Mouse (Mus musculus): ENCODE measurements around the gene Sst.

Sst gene

GRCm38 (mm10) chr16:23890636-23891035 lies at the start of gene Sst:
Sst (minus strand) TSS chr16:23890958.
- in situ Hi-C loops (cut with MboI; ENCODE audit: low sequenced_read_pairs) = loop anchor here (10.0 kb wide), 1 partner anchor 436 kb away; no protein-coding TSS in a partner anchor

GRCm38 (mm10) chr16:23934397-23934796 lies 43.6 kb upstream of the Sst start:
- in situ Hi-C loops (cut with MboI; ENCODE audit: low sequenced_read_pairs) = no loop called here

GRCm38 (mm10) chr16:23932294-23932693 lies 41.5 kb upstream of the Sst start, which contains the start of gene Rtp2:
Rtp2 (minus strand) TSS chr16:23932394.
- in situ Hi-C loops (cut with MboI; ENCODE audit: low sequenced_read_pairs) = no loop called here

- in situ Hi-C loops (cut with MboI; ENCODE audit: low sequenced_read_pairs) = no loop called here
Measured at GRCm38 (mm10) chr16:23931275-23931674, 40.5 kb upstream of the Sst start.

GRCm38 (mm10) chr16:23930426-23931073 lies 39.8 kb upstream of the Sst start:
- in situ Hi-C loops (cut with MboI; ENCODE audit: low sequenced_read_pairs) = no loop called here

GRCm38 (mm10) chr16:23927301-23928114 lies 36.8 kb upstream of the Sst start:
- in situ Hi-C loops (cut with MboI; ENCODE audit: low sequenced_read_pairs) = no loop called here

- in situ Hi-C loops (cut with MboI; ENCODE audit: low sequenced_read_pairs) = loop anchor here (25.0 kb wide), 1 partner anchor 386 kb away; no protein-coding TSS in a partner anchor
Measured at GRCm38 (mm10) chr16:23922906-23923305, 32.1 kb upstream of the Sst start.

- in situ Hi-C loops (cut with MboI; ENCODE audit: low sequenced_read_pairs) = loop anchor here (25.0 kb wide), 1 partner anchor 384 kb away; no protein-coding TSS in a partner anchor
Measured at GRCm38 (mm10) chr16:23921697-23922096, 30.9 kb upstream of the Sst start.

GRCm38 (mm10) chr16:23919418-23919817 lies 28.7 kb upstream of the Sst start:
- in situ Hi-C loops (cut with MboI; ENCODE audit: low sequenced_read_pairs) = loop anchor here (25.0 kb wide), 1 partner anchor 382 kb away; no protein-coding TSS in a partner anchor

GRCm38 (mm10) chr16:23913401-23913800 lies 22.6 kb upstream of the Sst start:
- in situ Hi-C loops (cut with MboI; ENCODE audit: low sequenced_read_pairs) = loop anchor here (25.0 kb wide), 1 partner anchor 376 kb away; no protein-coding TSS in a partner anchor

GRCm38 (mm10) chr16:23912741-23913140 lies 22.0 kb upstream of the Sst start:
- in situ Hi-C loops (cut with MboI; ENCODE audit: low sequenced_read_pairs) = loop anchor here (25.0 kb wide), 1 partner anchor 375 kb away; no protein-coding TSS in a partner anchor

- in situ Hi-C loops (cut with MboI; ENCODE audit: low sequenced_read_pairs) = loop anchor here (25.0 kb wide), 1 partner anchor 372 kb away; no protein-coding TSS in a partner anchor
Measured at GRCm38 (mm10) chr16:23909015-23909354, 18.2 kb upstream of the Sst start.

- in situ Hi-C loops (cut with MboI; ENCODE audit: low sequenced_read_pairs) = loop anchor here (25.0 kb wide), 1 partner anchor 371 kb away; no protein-coding TSS in a partner anchor
Measured at GRCm38 (mm10) chr16:23908076-23909014, 17.6 kb upstream of the Sst start.

- in situ Hi-C loops (cut with MboI; ENCODE audit: low sequenced_read_pairs) = loop anchor here (25.0 kb wide), 1 partner anchor 369 kb away; no protein-coding TSS in a partner anchor
Measured at GRCm38 (mm10) chr16:23906586-23906985, 15.8 kb upstream of the Sst start.

GRCm38 (mm10) chr16:23901411-23901810 lies 10.7 kb upstream of the Sst start:
- in situ Hi-C loops (cut with MboI; ENCODE audit: low sequenced_read_pairs) = loop anchor here (25.0 kb wide), 1 partner anchor 364 kb away; no protein-coding TSS in a partner anchor

GRCm38 (mm10) chr16:23900061-23900460 lies 9.3 kb upstream of the Sst start:
- in situ Hi-C loops (cut with MboI; ENCODE audit: low sequenced_read_pairs) = loop anchor here (25.0 kb wide), 1 partner anchor 363 kb away; no protein-coding TSS in a partner anchor

GRCm38 (mm10) chr16:23898840-23899239 lies 8.1 kb upstream of the Sst start:
- in situ Hi-C loops (cut with MboI; ENCODE audit: low sequenced_read_pairs) = loop anchor here (10.0 kb wide), 1 partner anchor 444 kb away; no protein-coding TSS in a partner anchor

- in situ Hi-C loops (cut with MboI; ENCODE audit: low sequenced_read_pairs) = loop anchor here (10.0 kb wide), 1 partner anchor 443 kb away; no protein-coding TSS in a partner anchor
Measured at GRCm38 (mm10) chr16:23897984-23898586, 7.3 kb upstream of the Sst start.

- in situ Hi-C loops (cut with MboI; ENCODE audit: low sequenced_read_pairs) = loop anchor here (10.0 kb wide), 1 partner anchor 443 kb away; no protein-coding TSS in a partner anchor
Measured at GRCm38 (mm10) chr16:23897486-23897885, 6.7 kb upstream of the Sst start.

- in situ Hi-C loops (cut with MboI; ENCODE audit: low sequenced_read_pairs) = loop anchor here (10.0 kb wide), 1 partner anchor 440 kb away; no protein-coding TSS in a partner anchor
Measured at GRCm38 (mm10) chr16:23895135-23895534, 4.4 kb upstream of the Sst start.

Data from CH12F3 (cell line).